Mouse (Mus musculus): ENCODE data around the gene Mta2.
"Not testable (repeated sequence)": the region's sequence is repeated elsewhere in the genome, so short reads cannot be mapped to it uniquely, and the experiment has no call there.

Gene Mta2

GRCm38 (mm10) chr19:8941515-8942217, at the start of gene Mta2:
Gene Mta2 (plus strand): TSS chr19:8941875.
- peaks cover 74% of the 10 kb centered on the region for H3K4me1 ChIP-seq (replicated peaks; ENCODE audit: low read depth, low read length)
- no peaks in the 10 kb centered on the region for H3K9me3 ChIP-seq (ENCODE audit: low read length)
- peak within 1 kb of the TSS; percentile 97 for H3K4me3 ChIP-seq (replicated peaks; ENCODE audit: low read length)
- H3K27me3 ChIP-seq (ENCODE audit: insufficient read depth, low read length), result no peaks in the 10 kb centered on the region
- H3K36me3 ChIP-seq (ENCODE audit: insufficient read depth, low read length), result peaks cover 57% of the 10 kb centered on the region
- TF ChIP-seq POU5F1 (IDR thresholded peaks at IDR 0.05; ENCODE audit: borderline replicate concordance, low read length) (no peak), NANOG (IDR thresholded peaks at IDR 0.05; ENCODE audit: borderline replicate concordance, low read length) (no peak), CTCF (conservative IDR thresholded peaks at IDR 0.05; ENCODE audit: low read length) (no peak)

- peak within 1 kb of the TSS; percentile 99 for H3K4me3 ChIP-seq (replicated peaks; ENCODE audit: low read length)
- no peak for TF ChIP-seq NANOG (IDR thresholded peaks at IDR 0.05; ENCODE audit: borderline replicate concordance, low read length)
These were observed 48.6 kb upstream of the Mta2 start, which contains the start of gene Ints5 for GRCm38 (mm10) chr19:8892829-8893766. Gene Ints5 (plus strand): TSS chr19:8893005.

GRCm38 (mm10) chr19:8895397-8895960, 46.2 kb upstream of the Mta2 start:
- no peaks in the 10 kb centered on the region for H3K9me3 ChIP-seq (ENCODE audit: low read length)
- peaks cover 66% of the 10 kb centered on the region for H3K36me3 ChIP-seq (ENCODE audit: insufficient read depth, low read length)
- peaks cover 78% of the 10 kb centered on the region for H3K4me1 ChIP-seq (replicated peaks; ENCODE audit: low read depth, low read length)
- peak overlapping the region; percentile 100 for H3K4me3 ChIP-seq (replicated peaks; ENCODE audit: low read length)
- H3K27me3 ChIP-seq (ENCODE audit: insufficient read depth, low read length), result no peaks in the 10 kb centered on the region
- no peak for TF ChIP-seq POU5F1 (IDR thresholded peaks at IDR 0.05; ENCODE audit: borderline replicate concordance, low read length)

More at GRCm38 (mm10) chr19:8892829-8893766, 48.6 kb upstream of the Mta2 start, which contains the start of gene Ints5:
- Histone ChIP-seq H3K27me3 (ENCODE audit: insufficient read depth, low read length) (no peaks in the 10 kb centered on the region), H3K9me3 (ENCODE audit: low read length) (no peaks in the 10 kb centered on the region), H3K4me1 (replicated peaks; ENCODE audit: low read depth, low read length) (peaks cover 69% of the 10 kb centered on the region), H3K36me3 (ENCODE audit: insufficient read depth, low read length) (peaks cover 62% of the 10 kb centered on the region)

GRCm38 (mm10) chr19:8896231-8896630, 45.4 kb upstream of the Mta2 start:
- H3K4me3 ChIP-seq (replicated peaks; ENCODE audit: low read length), result peak overlapping the region; percentile 100
- H3K9me3 ChIP-seq (ENCODE audit: low read length); H3K27me3 ChIP-seq (ENCODE audit: insufficient read depth, low read length): not testable (repeated sequence)
- peaks cover 66% of the 10 kb centered on the region for H3K36me3 ChIP-seq (ENCODE audit: insufficient read depth, low read length)
- H3K4me1 ChIP-seq (replicated peaks; ENCODE audit: low read depth, low read length), result peaks cover 75% of the 10 kb centered on the region

GRCm38 (mm10) chr19:8897211-8897864, 44.3 kb upstream of the Mta2 start:
- H3K36me3 ChIP-seq (ENCODE audit: insufficient read depth, low read length), result peaks cover 66% of the 10 kb centered on the region
- H3K4me3 ChIP-seq (replicated peaks; ENCODE audit: low read length), result peak overlapping the region; percentile 100
- H3K4me1 ChIP-seq (replicated peaks; ENCODE audit: low read depth, low read length), result peaks cover 68% of the 10 kb centered on the region
- H3K27me3 ChIP-seq (ENCODE audit: insufficient read depth, low read length); H3K9me3 ChIP-seq (ENCODE audit: low read length): not testable (repeated sequence)

GRCm38 (mm10) chr19:8897865-8898495, 43.7 kb upstream of the Mta2 start, which contains the start of gene Ganab:
Gene Ganab (plus strand): TSS chr19:8898071.
- peak within 1 kb of the TSS; percentile 100 for H3K4me3 ChIP-seq (replicated peaks; ENCODE audit: low read length)
- no peak for TF ChIP-seq NANOG (IDR thresholded peaks at IDR 0.05; ENCODE audit: borderline replicate concordance, low read length)
- TF ChIP-seq POU5F1 (IDR thresholded peaks at IDR 0.05; ENCODE audit: borderline replicate concordance, low read length), result no peak
- TF ChIP-seq CTCF (conservative IDR thresholded peaks at IDR 0.05; ENCODE audit: low read length), result no peak
- H3K4me1 ChIP-seq (replicated peaks; ENCODE audit: low read depth, low read length), result peaks cover 68% of the 10 kb centered on the region
- no peaks in the 10 kb centered on the region for H3K9me3 ChIP-seq (ENCODE audit: low read length)
- H3K27me3 ChIP-seq (ENCODE audit: insufficient read depth, low read length), result no peaks in the 10 kb centered on the region
- H3K36me3 ChIP-seq (ENCODE audit: insufficient read depth, low read length), result peaks cover 73% of the 10 kb centered on the region

- no peaks in the 10 kb centered on the region for H3K9me3 ChIP-seq (ENCODE audit: low read length)
- peaks cover 79% of the 10 kb centered on the region for H3K36me3 ChIP-seq (ENCODE audit: insufficient read depth, low read length)
- peaks cover 65% of the 10 kb centered on the region for H3K4me1 ChIP-seq (replicated peaks; ENCODE audit: low read depth, low read length)
- no peak for TF ChIP-seq CTCF (conservative IDR thresholded peaks at IDR 0.05; ENCODE audit: low read length)
- TF ChIP-seq NANOG (IDR thresholded peaks at IDR 0.05; ENCODE audit: borderline replicate concordance, low read length), result no peak
- no peak for TF ChIP-seq POU5F1 (IDR thresholded peaks at IDR 0.05; ENCODE audit: borderline replicate concordance, low read length)
- H3K27me3 ChIP-seq (ENCODE audit: insufficient read depth, low read length), result no peaks in the 10 kb centered on the region
- H3K4me3 ChIP-seq (replicated peaks; ENCODE audit: low read length), result peak overlapping the region; percentile 100
These were observed 43.1 kb upstream of the Mta2 start for GRCm38 (mm10) chr19:8898576-8898975.

GRCm38 (mm10) chr19:8899079-8899478, 42.6 kb upstream of the Mta2 start:
- Histone ChIP-seq H3K9me3 (ENCODE audit: low read length) (no peaks in the 10 kb centered on the region), H3K27me3 (ENCODE audit: insufficient read depth, low read length) (no peaks in the 10 kb centered on the region), H3K36me3 (ENCODE audit: insufficient read depth, low read length) (peaks cover 83% of the 10 kb centered on the region), H3K4me3 (replicated peaks; ENCODE audit: low read length) (peak overlapping the region; percentile 100), H3K4me1 (replicated peaks; ENCODE audit: low read depth, low read length) (peaks cover 60% of the 10 kb centered on the region)
- no peak for TF ChIP-seq CTCF (conservative IDR thresholded peaks at IDR 0.05; ENCODE audit: low read length)
- TF ChIP-seq NANOG (IDR thresholded peaks at IDR 0.05; ENCODE audit: borderline replicate concordance, low read length), result no peak
- TF ChIP-seq POU5F1 (IDR thresholded peaks at IDR 0.05; ENCODE audit: borderline replicate concordance, low read length), result no peak

Data from E14TG2a.4 (cell line).